Mouse (Mus musculus) liver, adult 2 months (tissue): ENCODE results near the gene Nsg1.

Experiments
- CTCF ChIP-seq: fragments of 200-500 bp; IDR thresholded peaks from 2 replicates; pipeline ENCODE4 v1.5.1; 2011; ENCODE audit warnings: low read depth, low read length, control low read depth
- POLR2A ChIP-seq: fragments of 200-500 bp; IDR thresholded peaks from 2 replicates; pipeline ENCODE4 v1.6.1; 2011; ENCODE audit warnings: low read length, control low read depth; ENCODE audit not compliant: insufficient read depth; ENCODE audit errors: extremely low read depth

- TF ChIP-seq CTCF (no peak), POLR2A (no peak)
Measured at GRCm38 (mm10) chr5:38126519-38127306, 33.0 kb downstream of the Nsg1 start.
